Mouse (Mus musculus) small intestine, adult 10 weeks (tissue): ENCODE data around the gene Apool. TPM values are rescaled to one million over a fixed set of nuclear protein-coding genes. Genes with fewer than 3 reads are reported as not detected.

Source experiments
- polyA plus RNA-seq: library from polyadenylated mRNA; stranded (reverse); fragments of 350-450 nt; fragmentation: Illumina TruSeq; extraction: RNeasy Lipid Tissue Mini Kit (QIAGEN cat#74804); gene quantifications from one replicate; pipeline ENCODE4 v1.2.3, GENCODE M21; 2014; ENCODE audit warnings: low replicate concordance

Apool gene
- 185 TPM for polyA plus RNA-seq

DNA sequence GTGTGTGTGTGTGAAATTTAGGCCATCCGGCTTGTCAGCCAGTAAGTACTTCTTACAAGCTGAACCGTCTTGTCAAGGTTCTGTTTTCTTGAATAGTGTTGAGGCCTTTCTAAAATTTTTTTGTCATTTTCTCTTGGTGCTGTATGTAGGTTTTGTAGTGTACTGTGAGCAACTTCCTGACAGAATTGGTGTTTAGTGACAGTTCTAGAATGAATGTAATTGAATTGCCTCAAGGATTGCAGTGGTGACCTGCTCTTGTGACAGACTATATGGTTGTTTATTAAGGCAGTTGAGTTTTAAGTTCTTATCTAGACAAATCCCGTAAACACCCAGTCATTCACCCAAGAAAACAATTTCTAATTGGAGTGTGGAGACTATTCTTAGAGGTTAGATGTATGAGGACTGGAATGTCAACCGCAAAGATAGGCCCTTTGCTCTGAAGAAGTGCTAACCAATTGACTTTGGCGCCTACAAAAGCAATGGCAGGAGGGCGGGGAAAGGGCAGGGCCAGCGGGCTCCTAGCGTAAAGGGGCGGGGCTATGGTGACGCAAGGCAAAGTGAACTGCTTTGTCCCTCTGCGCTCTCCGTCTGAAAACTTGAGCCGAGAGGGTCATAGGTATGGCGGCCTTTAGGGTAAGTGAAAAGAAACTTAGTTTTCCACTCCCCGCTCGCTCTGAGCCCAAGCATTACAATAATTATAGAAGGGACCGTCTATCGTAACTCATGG, at the start of gene Apool:
TSS of gene Apool (plus strand) at position 531 of the 727 bp plus-strand sequence.

DNA sequence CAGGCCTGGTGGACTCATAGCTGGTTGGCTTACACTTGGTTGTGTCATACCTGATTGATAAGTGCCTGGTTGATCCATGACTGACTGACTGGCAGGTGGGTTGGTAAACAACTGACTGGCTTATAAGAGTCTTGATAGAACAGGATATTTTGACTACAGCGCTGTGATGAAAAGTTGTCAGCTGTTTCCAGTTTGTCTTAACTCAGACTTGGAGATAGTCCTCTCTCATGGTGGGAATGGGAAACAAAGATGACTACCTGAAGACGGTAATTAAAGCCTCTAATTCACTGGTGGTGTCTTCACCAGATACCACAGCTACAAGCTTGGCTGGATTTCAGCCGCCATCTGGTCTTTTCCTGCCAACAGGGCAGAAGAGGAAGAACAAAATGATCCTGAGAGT, 95.5 kb downstream of the Apool start, which contains the start of gene Satl1:
TSS of gene Satl1 (minus strand) at position 101 of the 400 bp plus-strand sequence.

Other genes starting within 250 kb of the Apool start
- gene 4933403O08Rik, start 72.3 kb upstream of the Apool start, polyA plus RNA-seq: not detected
- gene Satl1, start 95.4 kb downstream of the Apool start, polyA plus RNA-seq: 0.67 TPM
- 5,900 TPM for gene 2010106E10Rik, start 183.9 kb downstream of the Apool start, polyA plus RNA-seq